Mouse (Mus musculus): ENCODE data around the gene Tcirg1.

GRCm38 (mm10) chr19:3935896-3936850 lies 29.2 kb upstream of the Tcirg1 start:
- TF ChIP-seq CTCF (IDR thresholded peaks at IDR 0.05; ENCODE audit: low read depth) (no peak), EP300 (IDR thresholded peaks at IDR 0.05; ENCODE audit: low read depth) (no peak)

Data from heart, postnatal 0 days (tissue).